Mouse (Mus musculus) erythroblast, embryonic 14.5 days (primary cell): ENCODE measurements around the gene Syt7. TPM values are rescaled to one million over a fixed set of nuclear protein-coding genes. Genes with fewer than 3 reads are reported as not detected.

Source experiments
- H3K27me3 ChIP-seq: 2 replicates; pipeline ENCODE4 v1.6.1; 2012; ENCODE audit warnings: inconsistent platforms; ENCODE audit not compliant: control insufficient read depth
- H3K36me3 ChIP-seq: 2 replicates; pipeline ENCODE4 v1.6.1; 2012; ENCODE audit warnings: mild to moderate bottlenecking, inconsistent platforms; ENCODE audit not compliant: control insufficient read depth
- H3K4me1 ChIP-seq: 2 replicates; pipeline ENCODE4 v1.6.1; 2012; ENCODE audit warnings: inconsistent platforms; ENCODE audit not compliant: control insufficient read depth
- H3K4me3 ChIP-seq: replicated peaks from 2 replicates; pipeline ENCODE3; 2012; ENCODE audit warnings: moderate library complexity, mild to moderate bottlenecking, inconsistent platforms
- H3K9me3 ChIP-seq: 2 replicates; pipeline ENCODE4 v1.6.1; 2012; ENCODE audit warnings: low read length, inconsistent platforms, mixed read lengths; ENCODE audit not compliant: control insufficient read depth
- GATA1 ChIP-seq: IDR thresholded peaks from 2 replicates; pipeline ENCODE4 v1.6.1; 2012; ENCODE audit warnings: low read length, inconsistent platforms, mixed read lengths
- TAL1 ChIP-seq: IDR thresholded peaks from 3 replicates; pipeline ENCODE4 v1.6.1; 2012; ENCODE audit warnings: low read length, inconsistent platforms, mixed read lengths
- polyA plus RNA-seq: library from polyadenylated mRNA; stranded (reverse); fragments of >175 nt; gene quantifications from 2 replicates; pipeline ENCODE4 v1.2.3, GENCODE M21; 2012

The Syt7 gene
- polyA plus RNA-seq, 1 experiment = not detected

GRCm38 (mm10) chr19:10395174-10395573 lies 6.3 kb downstream of the Syt7 start:
- TF ChIP-seq TAL1 = no peak
- TF ChIP-seq GATA1 = no peak
- Histone ChIP-seq H3K4me1 (no peaks in the 10 kb centered on the region), H3K9me3 (no peaks in the 10 kb centered on the region), H3K36me3 (no peaks in the 10 kb centered on the region), H3K4me3 (no peak overlapping the region), H3K27me3 (peaks cover 20% of the 10 kb centered on the region)

- TF ChIP-seq GATA1 (no peak), TAL1 (no peak)
- Histone ChIP-seq H3K27me3 (peaks cover 2% of the 10 kb centered on the region), H3K4me1 (no peaks in the 10 kb centered on the region)
Measured at GRCm38 (mm10) chr19:10396962-10397361, 8.1 kb downstream of the Syt7 start.

GRCm38 (mm10) chr19:10397479-10398153 lies 8.7 kb downstream of the Syt7 start:
- TF ChIP-seq TAL1 = no peak
- no peak for TF ChIP-seq GATA1
- no peaks in the 10 kb centered on the region for H3K36me3 ChIP-seq
- H3K4me1 ChIP-seq = no peaks in the 10 kb centered on the region
- H3K9me3 ChIP-seq = no peaks in the 10 kb centered on the region
- no peak overlapping the region for H3K4me3 ChIP-seq
- no peaks in the 10 kb centered on the region; the same call in 1 of the 2 replicates for H3K27me3 ChIP-seq

More at GRCm38 (mm10) chr19:10396962-10397361, 8.1 kb downstream of the Syt7 start:
- H3K9me3 ChIP-seq = no peaks in the 10 kb centered on the region
- no peaks in the 10 kb centered on the region for H3K36me3 ChIP-seq
- no peak overlapping the region for H3K4me3 ChIP-seq

GRCm38 (mm10) chr19:10398296-10398695 lies 9.4 kb downstream of the Syt7 start:
- no peak for TF ChIP-seq GATA1
- no peak for TF ChIP-seq TAL1
- Histone ChIP-seq H3K27me3 (no peaks in the 10 kb centered on the region; the same call in 1 of the 2 replicates), H3K4me1 (no peaks in the 10 kb centered on the region), H3K36me3 (no peaks in the 10 kb centered on the region), H3K9me3 (no peaks in the 10 kb centered on the region), H3K4me3 (no peak overlapping the region)

- H3K27me3 ChIP-seq = no peaks in the 10 kb centered on the region; the same call in 1 of the 2 replicates
- no peak for TF ChIP-seq GATA1
- no peak for TF ChIP-seq TAL1
Measured at GRCm38 (mm10) chr19:10402771-10403494, 14.0 kb downstream of the Syt7 start.

GRCm38 (mm10) chr19:10403593-10404380 lies 14.9 kb downstream of the Syt7 start:
- H3K4me3 ChIP-seq = no peak overlapping the region
- TF ChIP-seq TAL1 = no peak
- TF ChIP-seq GATA1 = no peak
- no peaks in the 10 kb centered on the region for H3K9me3 ChIP-seq
- H3K4me1 ChIP-seq = no peaks in the 10 kb centered on the region
- H3K27me3 ChIP-seq = no peaks in the 10 kb centered on the region
- no peaks in the 10 kb centered on the region for H3K36me3 ChIP-seq

More at GRCm38 (mm10) chr19:10402771-10403494, 14.0 kb downstream of the Syt7 start:
- Histone ChIP-seq H3K36me3 (no peaks in the 10 kb centered on the region), H3K4me1 (no peaks in the 10 kb centered on the region), H3K9me3 (no peaks in the 10 kb centered on the region), H3K4me3 (no peak overlapping the region)

GRCm38 (mm10) chr19:10404424-10404823 lies 15.5 kb downstream of the Syt7 start:
- no peaks in the 10 kb centered on the region for H3K27me3 ChIP-seq
- TF ChIP-seq TAL1 (no peak), GATA1 (no peak)
- H3K9me3 ChIP-seq = no peaks in the 10 kb centered on the region
- no peak overlapping the region for H3K4me3 ChIP-seq
- no peaks in the 10 kb centered on the region for H3K4me1 ChIP-seq
- no peaks in the 10 kb centered on the region for H3K36me3 ChIP-seq

GRCm38 (mm10) chr19:10404911-10405310 lies 16.0 kb downstream of the Syt7 start:
- no peaks in the 10 kb centered on the region for H3K27me3 ChIP-seq
- TF ChIP-seq GATA1 = no peak
- TF ChIP-seq TAL1 = no peak

More at GRCm38 (mm10) chr19:10404911-10405310, 16.0 kb downstream of the Syt7 start:
- Histone ChIP-seq H3K36me3 (no peaks in the 10 kb centered on the region), H3K9me3 (no peaks in the 10 kb centered on the region), H3K4me1 (no peaks in the 10 kb centered on the region), H3K4me3 (no peak overlapping the region)
